Mouse (Mus musculus): Measurements from ENCODE around the gene Shroom2. TPM values are rescaled to one million over a fixed set of nuclear protein-coding genes. Genes with fewer than 3 reads are reported as not detected.

The Shroom2 gene
- polyA plus RNA-seq, 1 experiment from 2014 or later = 3.5 TPM

DNA sequence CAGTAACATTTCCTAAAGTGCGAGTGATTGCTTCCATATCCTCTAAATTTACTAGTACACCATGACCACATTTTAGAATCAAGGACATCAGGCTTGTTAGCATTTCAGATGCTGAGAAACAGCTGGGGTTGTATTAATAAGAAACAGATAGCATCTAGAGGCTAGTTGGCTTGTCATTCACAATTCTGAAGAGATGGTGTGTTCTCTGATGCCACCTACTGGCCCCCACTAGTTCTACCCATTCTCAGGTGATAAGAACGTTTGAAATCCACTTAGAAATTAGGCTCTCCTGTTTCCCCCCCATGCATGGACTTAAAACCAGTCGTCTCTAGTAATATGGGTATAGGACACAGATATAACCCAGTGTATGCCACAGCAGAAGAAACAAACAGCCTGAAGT lies 92.9 kb downstream of the Shroom2 start:
- Histone ChIP-seq H3K36me3 (ENCODE audit: control insufficient read depth, insufficient read depth) (no peaks in the 10 kb centered on the region), H3K4me3 (ENCODE audit: low read depth, low read length) (no peak overlapping the region), H3K4me2 (replicated peaks; ENCODE audit: low read depth) (no peak overlapping the region), H3K9ac (ENCODE audit: low read depth, low read length) (no peak overlapping the region), H3K27ac (ENCODE audit: low read depth, low read length) (no peak overlapping the region), H3K9me3 (ENCODE audit: control insufficient read depth) (no peaks in the 10 kb centered on the region), H3K4me1 (replicated peaks; ENCODE audit: control insufficient read depth, insufficient read depth, low read length) (no peaks in the 10 kb centered on the region), H3K27me3 (replicated peaks; ENCODE audit: control insufficient read depth, insufficient read depth, low read length) (no peaks in the 10 kb centered on the region)
- WGBS = 52% methylated on average over 3 of the region's 3 CpGs
- peak; percentile 67 for TF ChIP-seq CTCF (IDR thresholded peaks at IDR 0.05; ENCODE audit: low read depth)
- ATAC-seq = no peak

DNA sequence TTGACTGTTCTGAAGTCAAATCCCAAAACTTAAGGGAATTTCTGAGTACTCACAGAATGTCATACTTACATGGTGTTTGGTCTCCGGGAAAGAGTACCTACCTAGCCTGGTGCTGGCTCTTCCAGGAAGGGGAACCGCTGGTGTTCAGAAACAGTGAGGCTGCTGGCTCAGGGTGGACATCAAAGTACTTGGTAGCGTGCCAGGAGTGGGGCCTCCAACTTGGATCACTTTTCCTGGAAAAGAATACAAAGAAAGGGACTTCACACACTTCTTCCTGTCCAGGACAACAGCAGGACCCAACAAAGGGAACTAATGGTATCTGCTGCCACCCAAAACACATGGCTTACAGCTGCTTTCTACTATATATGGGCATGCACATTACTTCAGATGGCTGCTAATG lies 95.8 kb downstream of the Shroom2 start:
- no peaks in the 10 kb centered on the region for H3K36me3 ChIP-seq (ENCODE audit: control insufficient read depth, insufficient read depth)
- no peak overlapping the region for H3K4me3 ChIP-seq (ENCODE audit: low read depth, low read length)
- no peak overlapping the region for H3K9ac ChIP-seq (ENCODE audit: low read depth, low read length)
- no peak overlapping the region for H3K4me2 ChIP-seq (replicated peaks; ENCODE audit: low read depth)
- no peaks in the 10 kb centered on the region for H3K4me1 ChIP-seq (replicated peaks; ENCODE audit: control insufficient read depth, insufficient read depth, low read length)
- ATAC-seq = no peak
- no peaks in the 10 kb centered on the region for H3K27me3 ChIP-seq (replicated peaks; ENCODE audit: control insufficient read depth, insufficient read depth, low read length)
- no peak overlapping the region for H3K27ac ChIP-seq (ENCODE audit: low read depth, low read length)
- no peak for TF ChIP-seq CTCF (IDR thresholded peaks at IDR 0.05; ENCODE audit: low read depth)
- WGBS = 73% methylated on average over 3 of the region's 3 CpGs
- no peaks in the 10 kb centered on the region for H3K9me3 ChIP-seq (ENCODE audit: control insufficient read depth)

DNA sequence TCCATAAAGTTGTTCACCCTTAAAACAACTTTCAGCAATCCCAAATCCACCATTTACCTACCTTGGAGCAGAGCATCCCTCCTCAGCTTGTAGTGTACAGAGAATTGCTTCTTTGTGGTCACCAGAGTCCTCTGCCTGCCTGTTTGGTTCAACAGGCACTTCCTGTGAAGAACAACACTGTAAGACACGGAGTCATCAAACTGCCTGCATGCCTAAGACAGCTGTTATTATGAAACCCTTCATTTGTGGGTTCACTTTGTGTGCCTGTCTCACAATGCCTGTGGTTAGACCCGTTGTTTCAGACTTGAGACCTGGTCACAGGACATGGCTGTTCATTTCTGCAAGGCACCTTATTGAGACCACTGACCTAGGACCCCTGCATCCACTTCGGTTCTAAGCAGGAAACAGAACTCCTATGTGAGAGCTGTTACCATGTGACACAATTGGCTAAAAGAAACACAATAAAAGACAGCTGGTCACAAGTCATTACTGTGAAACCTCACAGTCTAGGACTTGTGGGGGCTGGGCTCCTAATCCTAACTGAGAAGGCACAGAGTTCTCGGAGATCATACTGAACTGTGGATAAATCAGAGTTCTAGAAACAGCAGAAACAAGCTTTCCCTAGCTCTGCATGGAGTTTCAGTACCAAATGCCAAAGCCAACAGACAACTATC lies 111.8 kb downstream of the Shroom2 start:
- ATAC-seq = no peak
- no peak overlapping the region for H3K4me3 ChIP-seq (ENCODE audit: low read depth, low read length)
- H3K4me1 ChIP-seq (replicated peaks; ENCODE audit: control insufficient read depth, insufficient read depth, low read length) = no peaks in the 10 kb centered on the region
- H3K27ac ChIP-seq (ENCODE audit: low read depth, low read length) = no peak overlapping the region
- no peak overlapping the region for H3K9ac ChIP-seq (ENCODE audit: low read depth, low read length)
- H3K27me3 ChIP-seq (replicated peaks; ENCODE audit: control insufficient read depth, insufficient read depth, low read length) = no peaks in the 10 kb centered on the region
- no peaks in the 10 kb centered on the region for H3K9me3 ChIP-seq (ENCODE audit: control insufficient read depth)
- no peak overlapping the region for H3K4me2 ChIP-seq (replicated peaks; ENCODE audit: low read depth)
- no peak for TF ChIP-seq CTCF (IDR thresholded peaks at IDR 0.05; ENCODE audit: low read depth)
- no peaks in the 10 kb centered on the region; the same call in 1 of the 2 replicates for H3K36me3 ChIP-seq (ENCODE audit: control insufficient read depth, insufficient read depth)
- 55% methylated on average over 4 of the region's 4 CpGs for WGBS

DNA sequence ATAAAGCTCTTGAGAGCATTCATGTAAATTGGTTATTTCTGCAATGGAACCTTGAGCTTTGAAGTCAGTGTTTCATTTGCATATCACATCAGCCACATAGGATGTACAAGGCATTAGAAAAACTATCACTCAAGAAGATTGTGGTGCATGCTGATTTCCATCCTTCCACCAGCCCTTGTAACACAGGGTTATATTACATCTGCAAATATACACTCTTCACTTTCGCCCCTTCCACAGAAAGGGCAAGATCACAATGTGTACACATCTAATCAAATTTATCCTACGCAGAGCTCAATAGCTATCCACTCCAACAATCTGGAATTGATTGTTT lies 112.7 kb downstream of the Shroom2 start:
- ATAC-seq = no peak
- 80% methylated on average over 2 of the region's 2 CpGs for WGBS
- no peak overlapping the region for H3K4me3 ChIP-seq (ENCODE audit: low read depth, low read length)
- TF ChIP-seq CTCF (IDR thresholded peaks at IDR 0.05; ENCODE audit: low read depth) = no peak
- H3K27me3 ChIP-seq (replicated peaks; ENCODE audit: control insufficient read depth, insufficient read depth, low read length) = no peaks in the 10 kb centered on the region
- H3K27ac ChIP-seq (ENCODE audit: low read depth, low read length) = no peak overlapping the region
- H3K9ac ChIP-seq (ENCODE audit: low read depth, low read length) = no peak overlapping the region
- no peaks in the 10 kb centered on the region for H3K4me1 ChIP-seq (replicated peaks; ENCODE audit: control insufficient read depth, insufficient read depth, low read length)
- no peaks in the 10 kb centered on the region for H3K9me3 ChIP-seq (ENCODE audit: control insufficient read depth)
- H3K4me2 ChIP-seq (replicated peaks; ENCODE audit: low read depth) = no peak overlapping the region
- H3K36me3 ChIP-seq (ENCODE audit: control insufficient read depth, insufficient read depth) = no peaks in the 10 kb centered on the region; the same call in 1 of the 2 replicates

DNA sequence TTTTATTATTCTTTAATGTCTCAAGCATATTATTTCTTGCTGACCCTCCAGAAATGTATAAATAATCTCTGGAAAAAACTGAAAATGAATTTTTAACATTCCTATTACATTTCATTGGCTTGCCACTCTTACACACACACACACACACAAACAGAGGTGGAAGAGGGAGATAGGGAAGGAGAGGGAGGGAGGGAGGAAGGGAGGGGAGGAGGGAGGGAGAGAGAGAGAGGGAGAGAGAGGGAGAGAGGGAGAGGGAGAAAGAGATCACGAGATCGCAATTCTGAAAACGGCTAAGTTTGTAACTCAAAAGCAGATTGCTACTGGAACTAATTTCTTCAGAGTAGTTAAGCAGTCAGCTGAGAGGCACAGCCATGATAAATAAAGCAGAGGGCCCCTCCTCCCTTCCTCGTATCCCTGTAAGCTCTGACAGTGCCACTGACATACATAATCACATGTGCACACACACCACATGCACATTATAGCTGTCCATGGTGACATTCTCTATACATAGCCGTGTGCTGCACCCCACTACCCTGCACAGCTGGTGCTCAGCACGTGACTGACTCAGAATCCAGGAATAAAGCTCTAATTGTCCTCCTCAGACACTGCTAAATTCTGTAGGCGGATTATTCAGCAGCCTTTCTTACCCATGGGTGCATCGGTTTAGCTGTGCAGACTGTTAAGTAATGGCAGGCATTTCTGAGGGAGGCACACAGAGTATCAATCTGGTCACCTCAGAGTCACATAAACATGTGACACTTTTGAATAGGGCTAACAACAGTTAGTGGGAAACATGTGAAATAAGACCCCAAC lies 113.3 kb downstream of the Shroom2 start:
- no peak overlapping the region for H3K4me3 ChIP-seq (ENCODE audit: low read depth, low read length)
- no peaks in the 10 kb centered on the region; the same call in 1 of the 2 replicates for H3K36me3 ChIP-seq (ENCODE audit: control insufficient read depth, insufficient read depth)
- no peak overlapping the region for H3K27ac ChIP-seq (ENCODE audit: low read depth, low read length)
- no peaks in the 10 kb centered on the region for H3K27me3 ChIP-seq (replicated peaks; ENCODE audit: control insufficient read depth, insufficient read depth, low read length)
- TF ChIP-seq CTCF (IDR thresholded peaks at IDR 0.05; ENCODE audit: low read depth) = no peak
- no peak for ATAC-seq
- no peaks in the 10 kb centered on the region for H3K4me1 ChIP-seq (replicated peaks; ENCODE audit: control insufficient read depth, insufficient read depth, low read length)
- no peaks in the 10 kb centered on the region for H3K9me3 ChIP-seq (ENCODE audit: control insufficient read depth)
- no peak overlapping the region for H3K4me2 ChIP-seq (replicated peaks; ENCODE audit: low read depth)
- 62% methylated on average over 8 of the region's 8 CpGs for WGBS
- no peak overlapping the region for H3K9ac ChIP-seq (ENCODE audit: low read depth, low read length)

DNA sequence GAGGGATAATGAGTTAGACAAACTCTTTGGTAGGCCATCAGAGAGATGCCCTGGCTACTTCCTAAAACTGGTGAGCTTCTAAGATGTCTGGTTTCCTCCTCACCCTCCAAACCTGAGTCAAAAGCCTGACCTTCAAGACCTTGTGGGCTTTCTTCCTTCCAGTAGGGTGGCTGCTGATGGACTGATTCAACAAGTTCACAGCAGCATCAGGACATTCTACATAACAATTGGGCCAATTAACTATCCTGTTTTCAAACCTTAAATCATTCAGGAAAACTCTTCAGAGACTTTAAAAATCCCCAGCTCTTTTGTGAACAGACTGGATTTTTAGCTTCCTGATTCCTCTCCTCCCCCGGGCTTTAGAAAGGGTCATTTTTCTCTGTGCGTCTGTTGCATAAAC lies 116.6 kb downstream of the Shroom2 start:
- Histone ChIP-seq H3K9me3 (ENCODE audit: control insufficient read depth) (no peaks in the 10 kb centered on the region), H3K9ac (ENCODE audit: low read depth, low read length) (no peak overlapping the region), H3K4me3 (ENCODE audit: low read depth, low read length) (no peak overlapping the region), H3K4me1 (replicated peaks; ENCODE audit: control insufficient read depth, insufficient read depth, low read length) (no peaks in the 10 kb centered on the region), H3K27ac (ENCODE audit: low read depth, low read length) (no peak overlapping the region), H3K36me3 (ENCODE audit: control insufficient read depth, insufficient read depth) (no peaks in the 10 kb centered on the region), H3K27me3 (replicated peaks; ENCODE audit: control insufficient read depth, insufficient read depth, low read length) (no peaks in the 10 kb centered on the region), H3K4me2 (replicated peaks; ENCODE audit: low read depth) (no peak overlapping the region)
- WGBS = 89% methylated on average over 2 of the region's 2 CpGs
- ATAC-seq = no peak
- no peak for TF ChIP-seq CTCF (IDR thresholded peaks at IDR 0.05; ENCODE audit: low read depth)
